Mouse (Mus musculus): ENCODE results near the gene Meis1. TPM values are rescaled to one million over a fixed set of nuclear protein-coding genes. Genes with fewer than 3 reads are reported as not detected.
A peak's percentile ranks its signal among the peaks of the same experiment; 100 is the strongest.

Gene Meis1
- polyA plus RNA-seq, 1 experiment from 2014 or later = 84.7 TPM

- 35% methylated on average over 14 of the region's 14 CpGs for WGBS
- Histone ChIP-seq H3K9ac (ENCODE audit: low read depth, low read length) (peak overlapping the region; percentile 77), H3K4me1 (ENCODE audit: control insufficient read depth, insufficient read depth, low read length) (0 out of 2 replicates have a peak, but pooled peaks cover 5% of the 10 kb centered on the region), H3K27ac (ENCODE audit: low read length) (peak overlapping the region; percentile 81), H3K27me3 (replicated peaks; ENCODE audit: control insufficient read depth, insufficient read depth, low read length) (no peaks in the 10 kb centered on the region), H3K9me3 (ENCODE audit: control insufficient read depth, low read length) (no peaks in the 10 kb centered on the region), H3K4me2 (ENCODE audit: low read depth, low read length) (peak overlapping the region; percentile 83), H3K36me3 (ENCODE audit: control insufficient read depth, insufficient read depth, low read length) (0 out of 2 replicates have a peak, but pooled peaks cover 3% of the 10 kb centered on the region), H3K4me3 (ENCODE audit: low read length) (peak overlapping the region; percentile 44)
- no peak for ATAC-seq
Measured at GRCm38 (mm10) chr11:19010396-19010811, 8.4 kb downstream of the Meis1 start.

DNA sequence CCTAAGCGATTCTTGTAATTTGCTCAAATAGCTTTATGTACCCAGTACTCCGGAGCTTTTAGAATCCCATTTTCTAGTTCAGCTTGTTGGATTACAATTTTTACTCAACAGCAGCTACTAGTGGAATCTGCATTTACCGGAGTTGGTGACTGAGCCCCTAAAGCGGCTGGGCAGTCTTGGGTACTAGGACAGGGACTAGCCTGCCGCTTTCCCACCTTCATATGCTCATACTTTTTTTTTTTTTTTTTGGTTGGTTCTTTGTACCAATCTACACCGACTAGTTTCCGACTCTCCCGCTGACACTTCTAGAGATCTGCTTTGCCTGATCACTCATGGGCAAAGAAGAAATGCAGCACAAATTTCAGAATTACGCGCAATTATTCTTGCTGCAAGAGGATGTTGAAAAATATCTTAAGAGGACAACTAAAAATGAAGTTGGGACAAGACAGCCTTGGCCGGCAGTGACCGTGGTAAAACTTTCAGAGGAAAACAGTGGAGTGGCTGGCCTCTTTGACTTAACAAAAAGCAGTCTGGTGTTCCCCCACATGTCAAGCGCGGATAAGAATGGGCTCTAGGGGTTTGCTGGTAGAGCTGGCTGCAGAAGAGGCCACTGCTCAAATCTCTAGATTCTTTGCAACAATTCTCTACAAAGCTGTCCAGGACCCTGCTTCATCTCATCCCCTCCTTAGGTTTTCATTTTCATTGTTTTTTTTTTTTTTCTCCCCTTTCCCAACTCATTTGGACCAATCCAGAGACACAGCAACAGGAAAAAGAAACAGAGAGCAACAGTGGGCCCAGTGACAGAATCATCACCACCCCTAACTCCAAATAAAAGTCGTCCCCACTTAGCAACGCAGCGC lies 9.0 kb downstream of the Meis1 start:
- Histone ChIP-seq H3K4me2 (ENCODE audit: low read depth, low read length) (peak overlapping the region; percentile 83), H3K9me3 (ENCODE audit: control insufficient read depth, low read length) (no peaks in the 10 kb centered on the region), H3K4me1 (ENCODE audit: control insufficient read depth, insufficient read depth, low read length) (0 out of 2 replicates have a peak, but pooled peaks cover 5% of the 10 kb centered on the region), H3K27me3 (replicated peaks; ENCODE audit: control insufficient read depth, insufficient read depth, low read length) (no peaks in the 10 kb centered on the region), H3K27ac (ENCODE audit: low read length) (peak overlapping the region; percentile 81), H3K36me3 (ENCODE audit: control insufficient read depth, insufficient read depth, low read length) (0 out of 2 replicates have a peak, but pooled peaks cover 3% of the 10 kb centered on the region), H3K9ac (ENCODE audit: low read depth, low read length) (peak overlapping the region; percentile 77), H3K4me3 (ENCODE audit: low read length) (peak overlapping the region; percentile 44)
- ATAC-seq = no peak
- WGBS = 38% methylated on average over 17 of the region's 17 CpGs

GRCm38 (mm10) chr11:19008610-19009384 lies 10.0 kb downstream of the Meis1 start:
- H3K9ac ChIP-seq (ENCODE audit: low read depth, low read length) = peak overlapping the region; percentile 71
- H3K9me3 ChIP-seq (ENCODE audit: control insufficient read depth, low read length) = no peaks in the 10 kb centered on the region
- H3K27ac ChIP-seq (ENCODE audit: low read length) = peak overlapping the region; percentile 77
- 0 out of 2 replicates have a peak, but pooled peaks cover 5% of the 10 kb centered on the region for H3K4me1 ChIP-seq (ENCODE audit: control insufficient read depth, insufficient read depth, low read length)
- H3K4me2 ChIP-seq (ENCODE audit: low read depth, low read length) = peak overlapping the region; percentile 83
- no peaks in the 10 kb centered on the region for H3K27me3 ChIP-seq (replicated peaks; ENCODE audit: control insufficient read depth, insufficient read depth, low read length)
- ATAC-seq = no peak
- WGBS = 39% methylated on average over 13 of the region's 13 CpGs
- H3K36me3 ChIP-seq (ENCODE audit: control insufficient read depth, insufficient read depth, low read length) = 0 out of 2 replicates have a peak, but pooled peaks cover 3% of the 10 kb centered on the region
- H3K4me3 ChIP-seq (ENCODE audit: low read length) = peak overlapping the region; percentile 40

- H3K27ac ChIP-seq (ENCODE audit: low read length) = peak overlapping the region; percentile 93
- peak; percentile 34; the same call in 1 of the 2 replicates for ATAC-seq
- 34% methylated on average over 45 of the region's 45 CpGs for WGBS
- H3K9ac ChIP-seq (ENCODE audit: low read depth, low read length) = peak overlapping the region; percentile 66
- H3K36me3 ChIP-seq (ENCODE audit: control insufficient read depth, insufficient read depth, low read length) = 0 out of 2 replicates have a peak, but pooled peaks cover 3% of the 10 kb centered on the region
- peak overlapping the region; percentile 53 for H3K4me2 ChIP-seq (ENCODE audit: low read depth, low read length)
- 0 out of 2 replicates have a peak, but pooled peaks cover 5% of the 10 kb centered on the region for H3K4me1 ChIP-seq (ENCODE audit: control insufficient read depth, insufficient read depth, low read length)
- no peaks in the 10 kb centered on the region for H3K27me3 ChIP-seq (replicated peaks; ENCODE audit: control insufficient read depth, insufficient read depth, low read length)
- H3K9me3 ChIP-seq (ENCODE audit: control insufficient read depth, low read length) = no peaks in the 10 kb centered on the region
- peak overlapping the region; percentile 39 for H3K4me3 ChIP-seq (ENCODE audit: low read length)
Measured at GRCm38 (mm10) chr11:19007541-19008424, 11.0 kb downstream of the Meis1 start.

DNA sequence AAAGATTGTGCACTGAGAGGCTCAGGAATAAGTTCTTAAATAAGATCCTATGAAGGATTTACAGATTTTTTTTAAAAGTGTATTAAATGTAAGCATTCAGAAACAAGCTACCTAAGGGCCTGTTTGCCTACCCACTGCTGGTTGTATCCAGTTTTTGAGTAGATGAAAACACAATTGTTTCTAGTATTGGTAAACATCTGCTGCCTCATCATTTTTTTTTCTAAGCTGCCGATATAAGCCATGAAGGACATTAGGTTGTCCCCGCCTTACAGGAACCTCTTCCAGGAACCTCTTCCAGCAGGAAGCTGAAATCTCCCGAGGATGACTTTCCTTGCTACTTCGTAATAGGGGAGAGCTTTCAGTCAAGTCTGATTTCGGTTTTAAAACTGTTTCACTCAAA lies 11.7 kb downstream of the Meis1 start:
- H3K9me3 ChIP-seq (ENCODE audit: control insufficient read depth, low read length) = no peaks in the 10 kb centered on the region
- peak overlapping the region; percentile 66 for H3K9ac ChIP-seq (ENCODE audit: low read depth, low read length)
- 0 out of 2 replicates have a peak, but pooled peaks cover 5% of the 10 kb centered on the region for H3K4me1 ChIP-seq (ENCODE audit: control insufficient read depth, insufficient read depth, low read length)
- H3K27ac ChIP-seq (ENCODE audit: low read length) = peak overlapping the region; percentile 93
- H3K27me3 ChIP-seq (replicated peaks; ENCODE audit: control insufficient read depth, insufficient read depth, low read length) = no peaks in the 10 kb centered on the region
- 0 out of 2 replicates have a peak, but pooled peaks cover 3% of the 10 kb centered on the region for H3K36me3 ChIP-seq (ENCODE audit: control insufficient read depth, insufficient read depth, low read length)
- ATAC-seq = no peak
- WGBS = 48% methylated on average over 5 of the region's 5 CpGs
- H3K4me2 ChIP-seq (ENCODE audit: low read depth, low read length) = peak overlapping the region; percentile 53
- peak overlapping the region; percentile 39; the same call in 1 of the 2 replicates for H3K4me3 ChIP-seq (ENCODE audit: low read length)

DNA sequence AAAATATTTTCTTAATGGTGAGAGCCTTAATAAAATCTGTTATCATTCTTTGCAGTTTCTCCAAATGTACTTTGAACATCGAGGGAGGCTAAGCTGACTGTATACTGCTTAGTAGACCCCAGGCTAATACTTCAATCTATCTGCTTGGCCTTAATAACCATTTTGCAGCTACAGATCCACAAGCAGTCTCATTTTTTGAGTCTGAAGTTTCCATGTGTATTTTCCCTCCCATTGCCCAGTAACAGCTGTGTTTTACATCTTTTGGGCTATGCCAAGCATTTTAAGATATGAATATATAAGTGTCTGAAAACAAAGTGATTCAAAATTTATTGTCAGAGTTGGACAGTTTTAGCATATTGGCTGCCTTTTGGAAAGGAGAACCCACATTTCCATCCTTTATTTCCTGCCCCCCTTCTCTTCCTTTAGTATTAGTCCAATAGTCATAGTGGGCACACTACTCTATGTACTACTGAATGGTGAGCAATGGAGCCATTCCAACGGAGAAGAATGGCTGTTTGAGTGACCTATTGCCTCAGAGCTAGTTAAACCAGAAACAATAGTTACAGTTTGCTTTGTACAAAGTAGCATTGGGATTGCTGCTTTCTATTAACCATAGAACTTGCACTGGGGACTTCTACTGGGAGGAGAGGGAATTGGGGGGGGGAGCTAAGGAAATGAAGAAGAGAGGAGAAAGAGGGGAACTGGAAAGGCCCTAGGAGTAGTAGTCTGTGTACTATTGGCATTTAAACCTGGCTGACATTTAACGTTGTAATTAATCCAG lies 12.7 kb downstream of the Meis1 start:
- H3K36me3 ChIP-seq (ENCODE audit: control insufficient read depth, insufficient read depth, low read length) = 0 out of 2 replicates have a peak, but pooled peaks cover 3% of the 10 kb centered on the region
- H3K9me3 ChIP-seq (ENCODE audit: control insufficient read depth, low read length) = no peaks in the 10 kb centered on the region
- ATAC-seq = no peak
- 31% methylated on average over 3 of the region's 3 CpGs for WGBS
- peak overlapping the region; percentile 64 for H3K27ac ChIP-seq (ENCODE audit: low read length)
- H3K27me3 ChIP-seq (replicated peaks; ENCODE audit: control insufficient read depth, insufficient read depth, low read length) = no peaks in the 10 kb centered on the region
- no peak overlapping the region for H3K4me3 ChIP-seq (ENCODE audit: low read length)
- H3K4me2 ChIP-seq (ENCODE audit: low read depth, low read length) = 0 out of 2 replicates have a peak overlapping the region, but pooled peaks have one; percentile 10
- H3K4me1 ChIP-seq (ENCODE audit: control insufficient read depth, insufficient read depth, low read length) = 0 out of 2 replicates have a peak, but pooled peaks cover 5% of the 10 kb centered on the region
- no peak overlapping the region for H3K9ac ChIP-seq (ENCODE audit: low read depth, low read length)

DNA sequence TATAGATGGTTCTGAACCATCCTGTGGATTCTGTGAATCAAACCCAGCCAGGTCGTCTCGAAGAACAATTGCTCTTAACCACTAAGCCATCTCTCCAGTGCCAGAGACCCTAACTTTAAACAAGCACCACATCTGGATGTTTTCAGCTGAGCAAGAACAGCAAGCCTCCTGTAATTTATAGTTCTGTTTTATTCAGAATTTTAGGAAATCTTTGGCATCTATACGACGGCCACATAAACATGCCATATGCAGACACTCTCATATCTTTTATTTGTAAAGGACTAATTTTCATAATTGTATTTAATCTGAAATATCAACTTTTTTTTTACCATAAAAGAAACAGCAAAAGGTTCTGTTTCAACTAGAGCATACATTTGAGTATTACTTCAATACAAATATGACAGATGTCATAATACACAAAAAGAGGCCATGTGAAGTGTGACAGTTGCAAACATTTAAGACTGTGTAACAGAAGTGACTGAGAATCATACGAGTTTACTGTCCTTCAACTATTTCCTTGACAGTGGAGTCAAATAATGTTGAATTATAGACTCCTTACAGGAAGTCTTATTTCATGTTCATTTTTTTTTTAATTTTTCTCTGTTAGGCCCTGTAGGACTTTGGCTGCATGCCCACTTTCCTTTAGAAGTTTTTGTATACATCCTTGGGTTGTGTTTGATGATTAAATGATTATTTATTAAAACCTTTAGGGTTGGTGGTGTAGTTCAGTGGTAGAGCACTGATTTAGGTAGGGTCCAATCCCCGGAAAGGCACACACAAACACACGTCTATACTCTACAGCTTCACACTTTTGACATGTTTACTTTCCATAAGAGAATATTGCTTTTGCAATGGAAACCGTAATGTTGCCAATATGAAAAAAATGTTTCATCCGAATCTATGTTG lies 13.5 kb downstream of the Meis1 start:
- no peak overlapping the region for H3K9ac ChIP-seq (ENCODE audit: low read depth, low read length)
- H3K4me3 ChIP-seq (ENCODE audit: low read length) = no peak overlapping the region
- H3K27ac ChIP-seq (ENCODE audit: low read length) = no peak overlapping the region; the same call in 1 of the 2 replicates
- H3K27me3 ChIP-seq (replicated peaks; ENCODE audit: control insufficient read depth, insufficient read depth, low read length) = no peaks in the 10 kb centered on the region
- 0 out of 2 replicates have a peak, but pooled peaks cover 3% of the 10 kb centered on the region for H3K36me3 ChIP-seq (ENCODE audit: control insufficient read depth, insufficient read depth, low read length)
- no peaks in the 10 kb centered on the region for H3K9me3 ChIP-seq (ENCODE audit: control insufficient read depth, low read length)
- H3K4me1 ChIP-seq (ENCODE audit: control insufficient read depth, insufficient read depth, low read length) = 0 out of 2 replicates have a peak, but pooled peaks cover 5% of the 10 kb centered on the region
- ATAC-seq = peak; percentile 32
- 45% methylated on average over 9 of the region's 9 CpGs for WGBS
- H3K4me2 ChIP-seq (ENCODE audit: low read depth, low read length) = no peak overlapping the region

Data from intestine, embryonic 16.5 days (tissue).